Mouse (Mus musculus) neural tube, embryonic 14.5 days (tissue): ENCODE measurements around the gene Gm42372. TPM values are rescaled to one million over a fixed set of nuclear protein-coding genes. Genes with fewer than 3 reads are reported as not detected.

Experiments used
- ATAC-seq: fragments of 200-750 bp; cut with Nextera tagmentation; 2 replicates; pipeline ENCODE4 v1.8.0; 2017; ENCODE audit warnings: low read depth, mild to moderate bottlenecking, moderate TSS enrichment, moderate library complexity
- H3K27ac ChIP-seq: fragments of 300-500 bp; sonication (generic); 2 replicates; pipeline ENCODE4 v1.5.1; 2014; ENCODE audit warnings: low read depth, mild to moderate bottlenecking, control low read depth, low read length, moderate library complexity, mixed read lengths
- H3K27me3 ChIP-seq: fragments of 300-500 bp; sonication (generic); 2 replicates; pipeline ENCODE4 v1.6.1; 2014; ENCODE audit warnings: low read length; ENCODE audit not compliant: control insufficient read depth, insufficient read depth
- H3K36me3 ChIP-seq: fragments of 300-500 bp; sonication (generic); 2 replicates; pipeline ENCODE4 v1.6.1; 2014; ENCODE audit warnings: low read length, mixed read lengths; ENCODE audit not compliant: control insufficient read depth, insufficient read depth
- H3K4me1 ChIP-seq: fragments of 300-500 bp; sonication (generic); 2 replicates; pipeline ENCODE4 v1.6.1; 2014; ENCODE audit warnings: low read length; ENCODE audit not compliant: control insufficient read depth, insufficient read depth
- H3K4me2 ChIP-seq: fragments of 300-500 bp; sonication (generic); 2 replicates; pipeline ENCODE4 v1.6.1; 2014; ENCODE audit warnings: mild to moderate bottlenecking, low read depth, low read length, control low read depth
- H3K4me3 ChIP-seq: fragments of 300-500 bp; sonication (generic); 2 replicates; pipeline ENCODE4 v1.5.1; 2014; ENCODE audit warnings: low read depth, low read length, control low read depth, mixed read lengths
- H3K9ac ChIP-seq: fragments of 300-500 bp; sonication (generic); replicated peaks from 2 replicates; pipeline ENCODE4 v1.6.1; 2014; ENCODE audit warnings: low read depth, mild to moderate bottlenecking, control low read depth, low read length, mixed read lengths
- H3K9me3 ChIP-seq: fragments of 300-500 bp; sonication (generic); 2 replicates; pipeline ENCODE4 v1.6.1; 2016; ENCODE audit warnings: low read length; ENCODE audit not compliant: control insufficient read depth
- WGBS: fragments of 180-500 bp; shearing (Covaris S2); extraction: QIAGEN DNeasy Blood & Tissue Kit; methylation state at CpG from one replicate; pipeline ENCODE4 v1.1.7; 2014; 5-methylcytosine and 5-hydroxymethylcytosine counted together
- polyA plus RNA-seq: library from polyadenylated mRNA; unstranded; fragments of >200 nt; fragmentation: Nextera tagmentation; extraction: Ambion mirVana; gene quantifications from 2 replicates; pipeline ENCODE4 v1.2.1, GENCODE M21; 2014

Gene Gm42372
- polyA plus RNA-seq, 1 experiment from 2014 or later, result 10.1 TPM

DNA sequence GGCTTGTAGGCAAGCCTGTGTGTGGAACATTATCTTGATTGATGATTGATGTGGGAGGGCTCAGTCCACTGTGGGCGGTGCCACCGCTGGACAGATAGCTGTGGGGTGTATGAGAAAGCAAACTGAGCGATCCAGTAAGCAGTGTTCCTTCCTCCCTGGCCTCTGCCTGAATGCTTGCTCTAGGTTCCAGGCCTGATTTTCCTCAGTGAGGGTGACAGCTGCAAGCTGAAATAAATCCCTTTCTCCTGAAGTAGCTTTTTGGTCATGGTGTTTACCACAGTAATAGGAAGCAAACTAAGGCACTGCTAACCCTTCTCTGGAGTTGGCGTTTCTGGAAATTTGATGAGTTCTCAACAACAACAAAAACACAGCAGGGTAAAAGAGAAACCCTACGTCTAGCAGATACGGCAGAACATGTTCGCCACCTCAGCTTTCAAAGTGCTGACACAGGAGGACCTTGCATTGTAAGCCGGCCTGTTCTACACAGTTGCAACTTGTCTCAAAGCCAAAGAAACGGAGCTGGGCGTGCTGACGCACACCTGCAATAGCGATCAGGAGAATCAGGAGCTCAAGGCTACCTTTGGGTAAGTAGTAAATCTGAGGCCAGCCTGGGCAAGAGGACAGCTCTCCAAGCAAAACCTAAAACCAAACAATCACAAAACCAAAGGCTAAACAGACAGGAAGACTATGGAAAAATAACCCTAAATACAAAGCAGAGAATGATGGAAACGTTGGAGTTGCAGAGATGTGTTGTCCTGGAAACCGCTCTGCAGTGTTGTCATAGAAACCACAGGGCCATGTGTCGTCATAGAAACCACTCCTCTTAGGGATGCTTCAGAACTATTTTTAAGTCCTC lies 26.2 kb upstream of the Gm42372 start:
- peaks cover 31% of the 10 kb centered on the region for H3K4me1 ChIP-seq
- no peaks in the 10 kb centered on the region for H3K9me3 ChIP-seq
- peak; percentile 48; the same call in 1 of the 2 replicates for ATAC-seq
- 29% methylated on average over 15 of the region's 15 CpGs for WGBS
- no peaks in the 10 kb centered on the region for H3K27me3 ChIP-seq
- peak overlapping the region; percentile 35; the same call in 1 of the 2 replicates for H3K4me2 ChIP-seq
- H3K9ac ChIP-seq, result no peak overlapping the region
- no peaks in the 10 kb centered on the region for H3K36me3 ChIP-seq
- H3K27ac ChIP-seq, result peak overlapping the region; percentile 87
- H3K4me3 ChIP-seq, result no peak overlapping the region

GRCm38 (mm10) chr7:16959539-16960187 lies 23.2 kb upstream of the Gm42372 start, which contains the start of gene Pnmal1:
Gene Pnmal1, plus strand, starts transcription at chr7:16959679.
- Histone ChIP-seq H3K4me1 (peaks cover 32% of the 10 kb centered on the region), H3K9me3 (no peaks in the 10 kb centered on the region), H3K4me3 (peak within 1 kb of the TSS; percentile 38), H3K27me3 (no peaks in the 10 kb centered on the region), H3K36me3 (no peaks in the 10 kb centered on the region), H3K27ac (peak within 1 kb of the TSS; percentile 86), H3K4me2 (peak within 1 kb of the TSS; percentile 66), H3K9ac (peak within 1 kb of the TSS; percentile 58)
- ATAC-seq, result peak; percentile 94
- WGBS, result 9% methylated on average over 17 of the region's 17 CpGs

DNA sequence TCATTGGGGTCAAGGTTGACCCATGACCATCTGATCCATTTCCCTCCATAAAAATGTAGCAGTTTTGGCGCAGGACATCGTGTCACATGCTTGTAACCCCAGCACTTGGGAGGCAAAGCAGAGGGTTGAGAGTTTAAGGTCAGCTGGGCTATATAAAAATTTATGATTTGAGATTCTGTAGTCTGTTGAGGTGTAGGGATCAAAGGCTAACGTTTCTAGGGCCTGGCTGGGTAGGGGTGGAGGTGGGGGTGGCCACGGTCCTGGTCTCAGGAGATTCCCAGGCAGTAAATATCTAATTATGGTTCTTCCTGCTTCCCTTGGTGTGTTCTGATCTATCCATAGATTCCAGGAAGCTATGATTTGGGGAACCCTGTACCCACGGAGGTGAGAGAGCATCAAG lies 21.2 kb upstream of the Gm42372 start:
- no peaks in the 10 kb centered on the region for H3K9me3 ChIP-seq
- WGBS, result 84% methylated on average over 5 of the region's 5 CpGs
- no peak overlapping the region for H3K27ac ChIP-seq
- no peaks in the 10 kb centered on the region for H3K27me3 ChIP-seq
- peak overlapping the region; percentile 17; the same call in 1 of the 2 replicates for H3K4me2 ChIP-seq
- no peak overlapping the region for H3K9ac ChIP-seq
- H3K36me3 ChIP-seq, result no peaks in the 10 kb centered on the region
- H3K4me1 ChIP-seq, result peaks cover 28% of the 10 kb centered on the region
- no peak for ATAC-seq
- no peak overlapping the region for H3K4me3 ChIP-seq

DNA sequence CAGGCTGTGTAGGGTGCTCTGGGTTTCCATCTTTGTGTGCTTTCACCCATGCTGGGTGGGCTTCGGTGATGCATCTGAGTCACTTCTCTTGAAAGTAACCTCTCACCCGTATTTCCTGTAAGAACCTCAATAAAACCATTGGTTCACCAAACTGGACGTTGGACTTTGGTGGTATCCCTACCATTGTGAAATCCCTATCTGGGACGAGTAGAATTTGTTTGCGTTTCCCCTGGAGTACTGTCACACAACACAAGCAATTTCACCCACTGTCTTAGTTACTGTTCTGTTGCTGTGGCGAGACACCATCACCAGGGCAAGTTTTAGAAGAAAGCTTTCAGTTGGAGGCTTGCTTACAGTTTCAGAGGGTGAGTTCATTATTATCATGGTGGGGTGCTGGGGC lies 14.5 kb upstream of the Gm42372 start:
- H3K36me3 ChIP-seq, result no peaks in the 10 kb centered on the region
- 89% methylated on average over 6 of the region's 6 CpGs for WGBS

DNA sequence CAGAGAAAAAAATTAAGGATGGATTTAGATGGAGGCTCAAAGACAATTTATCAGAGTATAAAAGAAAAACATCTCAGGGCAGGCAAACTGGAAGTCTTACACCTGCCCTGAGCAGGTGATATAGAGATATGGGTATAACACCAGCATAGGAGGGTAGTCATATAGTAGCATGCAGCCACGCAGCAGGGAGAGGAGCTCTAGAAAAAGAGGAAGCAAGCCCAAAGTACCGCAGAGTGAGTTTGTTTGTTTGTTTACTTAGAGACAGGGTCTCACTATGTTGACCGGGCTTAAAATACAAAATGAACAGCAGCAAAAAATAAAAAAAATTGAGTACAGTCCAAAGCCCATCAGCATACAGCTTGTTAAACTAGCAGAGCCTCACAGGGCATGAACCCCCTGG lies 11.7 kb upstream of the Gm42372 start:
- no peaks in the 10 kb centered on the region for H3K36me3 ChIP-seq
- ATAC-seq, result no peak
- no peak overlapping the region for H3K9ac ChIP-seq
- no peaks in the 10 kb centered on the region for H3K9me3 ChIP-seq
- H3K27me3 ChIP-seq, result no peaks in the 10 kb centered on the region
- WGBS, result 84% methylated on average over 3 of the region's 3 CpGs
- no peak overlapping the region for H3K27ac ChIP-seq
- no peak overlapping the region for H3K4me3 ChIP-seq
- no peak overlapping the region for H3K4me2 ChIP-seq
- no peaks in the 10 kb centered on the region for H3K4me1 ChIP-seq

More for the DNA sequence above, 14.5 kb upstream of the Gm42372 start:
- Histone ChIP-seq H3K4me2 (no peak overlapping the region), H3K4me1 (no peaks in the 10 kb centered on the region), H3K27me3 (no peaks in the 10 kb centered on the region), H3K4me3 (no peak overlapping the region), H3K9ac (no peak overlapping the region), H3K9me3 (no peaks in the 10 kb centered on the region), H3K27ac (no peak overlapping the region)
- ATAC-seq, result no peak

DNA sequence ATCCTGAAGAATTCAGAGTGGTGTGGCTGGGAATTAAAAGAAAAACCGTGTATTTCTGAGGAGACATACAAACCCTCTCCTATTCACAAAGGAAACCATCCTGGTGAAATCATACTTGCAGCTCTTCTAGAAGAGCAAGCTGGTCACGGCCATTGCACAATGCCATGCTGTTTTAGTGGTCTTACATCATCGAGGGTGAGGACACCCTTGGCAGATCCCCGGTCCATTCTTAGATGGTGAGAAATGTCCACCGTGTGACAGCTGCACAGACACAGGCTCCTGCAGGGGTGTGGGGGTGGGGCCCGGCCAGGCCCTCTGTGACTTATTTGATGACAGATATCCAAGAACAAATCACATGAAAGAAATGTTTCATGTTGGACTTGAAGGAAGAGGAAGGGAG lies 8.9 kb upstream of the Gm42372 start:
- Histone ChIP-seq H3K4me1 (no peaks in the 10 kb centered on the region), H3K36me3 (no peaks in the 10 kb centered on the region), H3K27ac (no peak overlapping the region), H3K9ac (no peak overlapping the region), H3K9me3 (no peaks in the 10 kb centered on the region), H3K27me3 (no peaks in the 10 kb centered on the region), H3K4me3 (no peak overlapping the region), H3K4me2 (no peak overlapping the region)
- ATAC-seq, result no peak
- 43% methylated on average over 6 of the region's 6 CpGs for WGBS

- H3K9me3 ChIP-seq, result no peaks in the 10 kb centered on the region
- 59% methylated on average over 8 of the region's 8 CpGs for WGBS
- no peak overlapping the region for H3K4me3 ChIP-seq
- no peaks in the 10 kb centered on the region for H3K4me1 ChIP-seq
- no peaks in the 10 kb centered on the region for H3K27me3 ChIP-seq
- no peaks in the 10 kb centered on the region for H3K36me3 ChIP-seq
- no peak for ATAC-seq
- no peak overlapping the region for H3K4me2 ChIP-seq
- no peak overlapping the region for H3K9ac ChIP-seq
- no peak overlapping the region for H3K27ac ChIP-seq
Observed at GRCm38 (mm10) chr7:16976298-16976697, 6.6 kb upstream of the Gm42372 start.

GRCm38 (mm10) chr7:16978173-16978572 lies 4.7 kb upstream of the Gm42372 start:
- Histone ChIP-seq H3K27me3 (no peaks in the 10 kb centered on the region), H3K4me3 (no peak overlapping the region), H3K27ac (no peak overlapping the region), H3K4me1 (peaks cover 8% of the 10 kb centered on the region), H3K9ac (no peak overlapping the region), H3K9me3 (no peaks in the 10 kb centered on the region), H3K36me3 (no peaks in the 10 kb centered on the region), H3K4me2 (no peak overlapping the region)
- no peak for ATAC-seq
- 70% methylated on average over 6 of the region's 6 CpGs for WGBS

- no peak overlapping the region for H3K27ac ChIP-seq
- H3K27me3 ChIP-seq, result no peaks in the 10 kb centered on the region
- no peaks in the 10 kb centered on the region for H3K9me3 ChIP-seq
- no peak overlapping the region for H3K4me2 ChIP-seq
- WGBS, result 89% methylated on average over 3 of the region's 3 CpGs
- no peak overlapping the region for H3K4me3 ChIP-seq
- H3K9ac ChIP-seq, result no peak overlapping the region
- H3K36me3 ChIP-seq, result no peaks in the 10 kb centered on the region
- H3K4me1 ChIP-seq, result peaks cover 12% of the 10 kb centered on the region
- ATAC-seq, result no peak
Observed at GRCm38 (mm10) chr7:16978593-16978992, 4.3 kb upstream of the Gm42372 start.
